Comparison of ENCODE assay signal across 8 mouse cellular contexts in genomic region chr12:69474916-69475661, GRCm38 (mm10).
DNase-seq lines count a peak whose midpoint lies in the region; ATAC-seq and TF ChIP-seq lines count a peak whose summit lies in the region.

No protein-coding gene starts in this region.

- H3K27me3 ChIP-seq in kidney, embryonic 15.5 days = no peaks in the 10 kb centered on the region
- H3K27me3 ChIP-seq in hindbrain, postnatal 0 days (ENCODE audit: insufficient read depth, low read length) = no peaks in the 10 kb centered on the region

- H3K27ac ChIP-seq in kidney, embryonic 15.5 days = peak overlapping the region; percentile 69; the same call in 1 of the 2 replicates
- peak overlapping the region; percentile 32; the same call in 1 of the 2 replicates for H3K27ac ChIP-seq in hindbrain, postnatal 0 days

- no peak overlapping the region for H3K4me2 ChIP-seq in kidney, embryonic 15.5 days
- no peak overlapping the region for H3K4me2 ChIP-seq in hindbrain, postnatal 0 days (ENCODE audit: low read depth, low read length)

- no peaks in the 10 kb centered on the region for H3K9me3 ChIP-seq in kidney, embryonic 15.5 days (replicated peaks)
- no peaks in the 10 kb centered on the region for H3K9me3 ChIP-seq in hindbrain, postnatal 0 days (ENCODE audit: low read length)

- DNase-seq in kidney, adult 8-10 months = no peak
- peak; percentile 50 for DNase-seq in ZHBTc4 (ENCODE audit: low read depth, low spot score)
- peak; percentile 96 for DNase-seq in fibroblast of lung, adult 2 months (ENCODE audit: low read depth)
- DNase-seq in hindbrain, postnatal 0 days (ENCODE audit: low spot score) = peak; percentile 44
- DNase-seq in layer of hippocampus, postnatal 25 days (ENCODE audit: extremely low spot score in 1 of 2, low spot score in 1 of 2) = no peak
- no peak for DNase-seq in left cerebral cortex, postnatal 36 days (ENCODE audit: low spot score in 2 of 2)

- intact Hi-C loops in left cerebral cortex, postnatal 36 days (cut with DNase I) = no loop called here

- H3K36me3 ChIP-seq in kidney, embryonic 15.5 days = no peaks in the 10 kb centered on the region
- H3K36me3 ChIP-seq in hindbrain, postnatal 0 days (ENCODE audit: insufficient read depth, low read length) = no peaks in the 10 kb centered on the region

- no peak for TF ChIP-seq CTCF in hindbrain, postnatal 0 days (IDR thresholded peaks at IDR 0.05; ENCODE audit: low read depth)

- no peak overlapping the region for H3K9ac ChIP-seq in kidney, embryonic 15.5 days
- H3K9ac ChIP-seq in hindbrain, postnatal 0 days (replicated peaks; ENCODE audit: low read length) = 0 out of 2 replicates have a peak overlapping the region, but pooled peaks have one; percentile 17

- WGBS in kidney, embryonic 15.5 days = 55% methylated on average over 17 of the region's 17 CpGs
- WGBS in hindbrain, postnatal 0 days = 57% methylated on average over 17 of the region's 17 CpGs

- ATAC-seq in kidney, embryonic 15.5 days (replicated peaks; ENCODE audit: low FRiP score) = peak; percentile 62
- ATAC-seq in hindbrain, postnatal 0 days = peak; percentile 55
- ATAC-seq in monocyte, adult 5-6 weeks (replicated peaks; ENCODE audit: insufficient number of reproducible peaks, low FRiP score, low TSS enrichment, poor library complexity, severe bottlenecking) = peak; percentile 80

- H3K4me1 ChIP-seq in kidney, embryonic 15.5 days = peaks cover 45% of the 10 kb centered on the region
- H3K4me1 ChIP-seq in hindbrain, postnatal 0 days (ENCODE audit: insufficient read depth, low read length) = peaks cover 16% of the 10 kb centered on the region

- H3K4me3 ChIP-seq in kidney, embryonic 15.5 days (replicated peaks) = no peak overlapping the region
- no peak overlapping the region for H3K4me3 ChIP-seq in hindbrain, postnatal 0 days (ENCODE audit: low read length)

Comparison
In these comparisons a context has a peak if more than half of its experiments do, and no peak if none do; other contexts are left out.
1. DNase-seq: peak in ZHBTc4 (single experiment), fibroblast of lung, adult 2 months (single experiment) and hindbrain, postnatal 0 days (single experiment); none in kidney, adult 8-10 months (0 of 2), layer of hippocampus, postnatal 25 days (0 of 2) and left cerebral cortex, postnatal 36 days (0 of 2).
2. Peak in every context shown above with its lines, with median percentiles within 50 percentile points of each other: ATAC-seq.